Mouse (Mus musculus): ENCODE measurements around the gene Nhsl1.

GRCm38 (mm10) chr10:18357212-18357611 lies 38.4 kb downstream of the Nhsl1 start:
- no peak for TF ChIP-seq CTCF (IDR thresholded peaks at IDR 0.05 in 2 of 3, conservative IDR thresholded peaks at IDR 0.05 in 1 of 3; ENCODE audit: control insufficient read depth in 1 of 3, insufficient read depth in 1 of 3, low read depth in 2 of 3, low read length in 3 of 3, poor library complexity in 1 of 3, severe bottlenecking in 1 of 3)
- TF ChIP-seq POLR2A (IDR thresholded peaks at IDR 0.05; ENCODE audit: control insufficient read depth in 1 of 2, insufficient read depth in 1 of 2, low read depth in 1 of 2, low read length in 2 of 2, poor library complexity in 1 of 2): no peak
- no peak for TF ChIP-seq USF2 (IDR thresholded peaks at IDR 0.05; ENCODE audit: borderline replicate concordance in 1 of 2, insufficient read depth in 1 of 2, low read depth in 1 of 2, low read length in 2 of 2)
- TF ChIP-seq HCFC1 (IDR thresholded peaks at IDR 0.05; ENCODE audit: low read depth, low read length): no peak
- no peak for TF ChIP-seq NELFE (IDR thresholded peaks at IDR 0.05; ENCODE audit: low read depth, low read length)
- no peak for TF ChIP-seq MAFK (IDR thresholded peaks at IDR 0.05; ENCODE audit: borderline replicate concordance, low read depth, low read length)
- TF ChIP-seq GABPA (IDR thresholded peaks at IDR 0.05; ENCODE audit: low read depth, low read length): no peak
- no peak for TF ChIP-seq TCF12 (IDR thresholded peaks at IDR 0.05; ENCODE audit: low read depth, low read length)

All from MEL (cell line).